9 mouse cellular contexts compared by ENCODE assay signal in genomic region chr5:115495618-115496017, GRCm38 (mm10). TPM values are rescaled to one million over a fixed set of nuclear protein-coding genes. Genes with fewer than 3 reads are reported as not detected.
"Had no signal": no experiment of that assay in that cellular context is flagged by ENCODE, and none has a peak within 500 bp of the region (broad histone marks: within the 10 kb centered on the region; RNA-seq: fewer than 3 reads in every experiment).

No protein-coding gene starts in this region.

RNA-seq across cellular contexts. Expression of gene Pla2g1b, which starts 29.6 kb away (rescaled TPM):
- polyA plus RNA-seq: liver, embryonic 15.5 days; liver, postnatal 0 days; macrophage; midbrain, embryonic 12.5 days; midbrain, embryonic 14.5 days; midbrain, embryonic 16.5 days; myocyte; neural tube, embryonic 11.5 days; urinary bladder, adult 2 months had no signal
